28 mouse cellular contexts compared by ENCODE assay signal in the genomic region with DNA sequence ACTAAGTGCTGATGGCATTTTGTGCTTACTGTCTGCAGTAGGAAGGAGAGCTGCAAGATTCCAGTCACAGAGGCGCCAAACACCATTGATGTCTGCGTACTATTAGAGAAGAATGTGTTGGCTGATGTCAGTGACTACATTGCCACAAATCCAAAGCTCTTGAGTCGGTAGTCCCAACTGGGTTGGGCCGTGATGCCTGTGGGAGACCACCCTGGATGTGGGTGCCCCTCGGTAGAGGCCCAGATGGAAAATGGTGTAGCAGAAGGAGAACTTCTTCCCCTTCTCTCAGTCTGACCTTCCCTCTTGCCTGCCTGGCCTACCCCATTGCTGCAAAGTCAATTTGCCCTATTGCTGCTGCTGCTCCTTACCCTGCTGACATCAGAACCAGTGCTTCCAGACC.
"Had no signal": no experiment of that assay in that cellular context is flagged by ENCODE, and none has a peak within 500 bp of the region (broad histone marks: within the 10 kb centered on the region; RNA-seq: fewer than 3 reads in every experiment).

No protein-coding gene starts in this region.

- H3K4me1 ChIP-seq: limb, embryonic 10.5 days; limb, embryonic 12.5 days; limb, embryonic 13.5 days; limb, embryonic 15.5 days; liver, embryonic 12.5 days; liver, embryonic 13.5 days; liver, embryonic 15.5 days; lung, embryonic 15.5 days; midbrain, embryonic 15.5 days had no signal

- DNase-seq: left cerebral cortex, postnatal 4 days; liver; liver, embryonic 13.5 days; liver, postnatal 0 days; lung, adult 18-20 months; lung, adult 2 months; lung, embryonic 14.5 days; lung, postnatal 10 days; lung, postnatal 14 days; lung, postnatal 36 days; lung, postnatal 4 days; midbrain, embryonic 14.5 days had no signal

- H3K9me3 ChIP-seq: limb, embryonic 10.5 days; limb, embryonic 12.5 days; limb, embryonic 13.5 days; limb, embryonic 15.5 days; liver, embryonic 12.5 days; liver, embryonic 13.5 days; liver, embryonic 15.5 days; lung, embryonic 15.5 days; midbrain, embryonic 10.5 days; midbrain, embryonic 12.5 days; midbrain, embryonic 13.5 days; midbrain, embryonic 15.5 days; neural tube, embryonic 12.5 days had no signal

- H3K27me3 ChIP-seq: limb, embryonic 12.5 days; limb, embryonic 13.5 days; limb, embryonic 15.5 days; liver, embryonic 12.5 days; liver, embryonic 13.5 days; liver, embryonic 15.5 days; lung, embryonic 15.5 days; midbrain, embryonic 12.5 days; midbrain, embryonic 13.5 days; midbrain, embryonic 15.5 days; neural tube, embryonic 12.5 days had no signal

- H3K4me3 ChIP-seq: left cerebral cortex, adult 2 months; limb, embryonic 10.5 days; limb, embryonic 12.5 days; limb, embryonic 13.5 days; limb, embryonic 15.5 days; liver, embryonic 12.5 days; liver, embryonic 13.5 days; liver, embryonic 15.5 days; lung, embryonic 15.5 days; midbrain, embryonic 10.5 days; midbrain, embryonic 12.5 days; midbrain, embryonic 13.5 days; midbrain, embryonic 15.5 days; myocyte; neural tube, embryonic 12.5 days had no signal

- ATAC-seq: liver, embryonic 12.5 days; liver, postnatal 0 days; lung, postnatal 0 days; midbrain, embryonic 13.5 days; midbrain, embryonic 15.5 days; midbrain, embryonic 16.5 days had no signal

- H3K36me3 ChIP-seq: limb, embryonic 10.5 days; limb, embryonic 12.5 days; limb, embryonic 13.5 days; limb, embryonic 15.5 days; liver, embryonic 12.5 days; liver, embryonic 13.5 days; liver, embryonic 15.5 days; lung, embryonic 15.5 days; midbrain, embryonic 10.5 days; midbrain, embryonic 12.5 days; midbrain, embryonic 13.5 days; midbrain, embryonic 15.5 days; neural tube, embryonic 12.5 days had no signal
